Mouse (Mus musculus) lung, postnatal 0 days (tissue): ENCODE data around the gene Tex33. TPM values are rescaled to one million over a fixed set of nuclear protein-coding genes. Genes with fewer than 3 reads are reported as not detected.

Source experiments
- ATAC-seq: fragments of 200-750 bp; cut with Nextera tagmentation; 2 replicates; pipeline ENCODE4 v1.8.0; 2017; ENCODE audit warnings: moderate library complexity
- DNase-seq: peaks from one replicate; pipeline ENCODE4 v3.0.0-alpha.2; 2016; ENCODE audit warnings: low spot score
- H3K27ac ChIP-seq: fragments of 300-500 bp; sonication (generic); 2 replicates; pipeline ENCODE4 v1.5.1; 2014; ENCODE audit warnings: antibody characterized with exemption, mild to moderate bottlenecking, low read length, mixed read lengths
- H3K27me3 ChIP-seq: fragments of 300-500 bp; sonication (generic); replicated peaks from 2 replicates; pipeline ENCODE4 v1.6.1; 2014; ENCODE audit warnings: low read length, mixed read lengths; ENCODE audit not compliant: insufficient read depth
- H3K36me3 ChIP-seq: fragments of 300-500 bp; sonication (generic); 2 replicates; pipeline ENCODE4 v1.6.1; 2014; ENCODE audit warnings: low read length, mixed read lengths; ENCODE audit not compliant: insufficient read depth
- H3K4me1 ChIP-seq: fragments of 300-500 bp; sonication (generic); 2 replicates; pipeline ENCODE4 v1.6.1; 2014; ENCODE audit warnings: antibody characterized with exemption, low read depth, low read length, mixed read lengths; ENCODE audit not compliant: insufficient read depth
- H3K4me2 ChIP-seq: fragments of 300-500 bp; sonication (generic); replicated peaks from 2 replicates; pipeline ENCODE4 v1.6.1; 2014; ENCODE audit warnings: low read depth, mild to moderate bottlenecking, low read length, moderate library complexity, mixed read lengths
- H3K4me3 ChIP-seq: fragments of 300-500 bp; sonication (generic); 2 replicates; pipeline ENCODE4 v1.5.1; 2014; ENCODE audit warnings: low read depth, low read length
- H3K9ac ChIP-seq: fragments of 300-500 bp; sonication (generic); replicated peaks from 2 replicates; pipeline ENCODE4 v1.6.1; 2014; ENCODE audit warnings: low read depth, mild to moderate bottlenecking
- H3K9me3 ChIP-seq: fragments of 300-500 bp; sonication (generic); 2 replicates; pipeline ENCODE4 v1.6.1; 2016; ENCODE audit warnings: low read length, mixed read lengths
- CTCF ChIP-seq: IDR thresholded peaks from 2 replicates; pipeline ENCODE4 v1.5.1; 2016; ENCODE audit warnings: antibody characterized with exemption, mild to moderate bottlenecking
- EP300 ChIP-seq: IDR thresholded peaks from 2 replicates; pipeline ENCODE4 v1.6.1; 2016; ENCODE audit warnings: antibody characterized with exemption, mild to moderate bottlenecking, control low read depth
- WGBS: fragments of 180-500 bp; shearing (Covaris S2); extraction: QIAGEN DNeasy Blood & Tissue Kit; methylation state at CpG from one replicate; pipeline ENCODE4 v1.1.7; 2014; 5-methylcytosine and 5-hydroxymethylcytosine counted together
- polyA plus RNA-seq: library from polyadenylated mRNA; unstranded; fragments of >200 nt; fragmentation: Nextera tagmentation; extraction: Ambion mirVana; gene quantifications from 2 replicates; pipeline ENCODE4 v1.2.1, GENCODE M21; 2015

Gene Tex33
- polyA plus RNA-seq, 1 experiment from 2014 or later: not detected

DNA sequence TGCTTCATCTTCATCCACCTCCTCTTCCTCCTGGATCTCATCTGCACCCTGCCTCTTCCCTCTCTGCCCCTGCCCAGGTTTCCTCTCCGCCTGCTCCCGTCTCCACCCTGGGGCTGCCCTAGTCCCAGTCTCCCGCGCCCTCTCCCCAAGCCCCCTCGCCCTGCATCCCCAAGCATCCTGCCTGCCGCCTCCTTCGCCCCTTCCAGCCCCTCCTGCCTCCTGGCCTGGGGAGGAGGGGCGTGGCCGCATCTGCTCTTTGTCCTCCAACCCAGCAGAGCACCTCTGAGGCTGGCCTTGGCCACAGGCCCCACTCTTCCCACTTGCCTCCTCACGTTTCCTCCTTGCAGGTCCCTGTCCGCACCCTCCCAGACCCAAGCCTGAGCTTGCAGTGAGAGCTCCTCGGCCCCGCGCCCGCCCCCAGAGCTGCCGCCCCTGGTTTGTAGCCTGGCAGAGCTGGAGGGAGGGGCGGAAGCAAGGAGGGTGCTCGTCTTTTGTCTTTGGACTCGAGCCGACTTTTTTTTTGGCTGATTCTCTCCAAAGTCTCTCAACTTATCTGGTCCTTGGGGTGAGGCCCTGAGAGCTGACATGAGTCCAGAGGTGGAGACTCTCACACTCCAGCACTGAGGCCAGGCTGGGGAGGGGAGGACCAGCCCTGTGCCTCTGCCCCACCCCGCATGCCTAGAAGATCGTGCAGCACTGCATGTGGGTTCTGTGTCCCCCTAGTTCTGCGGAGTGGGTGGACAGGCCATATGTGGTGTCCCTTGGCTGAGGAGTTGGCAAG, 41.7 kb upstream of the Tex33 start:
- TF ChIP-seq EP300: no peak
- no peak for TF ChIP-seq CTCF
- 18% methylated on average over 21 of the region's 23 CpGs for WGBS
- H3K4me3 ChIP-seq: no peak overlapping the region; the same call in 1 of the 2 replicates

DNA sequence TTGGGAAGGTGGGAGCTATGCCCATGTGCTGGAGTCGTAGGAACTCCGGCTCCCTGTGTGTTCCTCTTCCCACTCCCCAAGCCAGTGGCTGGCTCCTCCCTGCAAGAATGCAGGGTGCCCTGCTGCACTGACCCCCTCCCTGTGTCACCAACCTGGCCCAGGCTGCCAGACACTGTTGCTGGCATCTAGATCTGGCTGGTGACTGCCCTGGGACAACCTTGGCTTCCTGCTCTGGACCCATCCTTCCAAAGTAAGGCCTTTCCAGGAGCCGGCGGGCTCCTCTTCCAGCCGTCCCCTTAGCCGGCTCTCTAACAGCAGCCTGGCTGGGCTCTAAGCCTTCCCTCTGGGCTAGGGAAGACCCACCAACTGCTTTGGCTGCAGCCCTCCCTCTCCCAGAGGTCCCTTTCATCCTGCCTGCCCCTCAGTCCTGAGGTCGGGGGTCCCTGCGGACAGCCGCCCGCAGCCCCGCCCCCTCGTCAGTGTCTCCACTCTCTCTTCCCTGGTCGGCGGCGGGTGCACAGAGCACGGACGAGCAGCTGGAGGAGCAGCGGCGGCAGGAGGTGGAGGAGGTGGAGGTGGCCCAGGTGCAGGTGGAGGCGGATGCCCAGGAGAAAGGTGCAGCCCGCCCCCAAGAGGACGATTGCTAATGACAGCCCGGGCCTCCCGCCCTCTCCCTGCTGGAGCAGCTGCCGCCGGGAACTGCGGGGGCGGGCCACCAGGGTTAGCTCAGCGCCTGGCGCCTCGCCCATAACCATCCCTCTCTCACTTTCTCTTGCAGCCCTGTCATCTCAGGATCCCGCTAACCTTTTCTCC, 40.9 kb upstream of the Tex33 start:
- H3K4me2 ChIP-seq: peak overlapping the region; percentile 54
- no peaks in the 10 kb centered on the region; the same call in 1 of the 2 replicates for H3K4me1 ChIP-seq
- WGBS: 15% methylated on average over 30 of the region's 32 CpGs
- no peak for TF ChIP-seq EP300
- peak; percentile 52 for TF ChIP-seq CTCF
- H3K27me3 ChIP-seq: no peaks in the 10 kb centered on the region
- no peaks in the 10 kb centered on the region for H3K9me3 ChIP-seq
- DNase-seq: peak; percentile 93
- no peak overlapping the region for H3K9ac ChIP-seq
- ATAC-seq: peak; percentile 83
- H3K36me3 ChIP-seq: peaks cover 3% of the 10 kb centered on the region; the same call in 1 of the 2 replicates
- no peak overlapping the region for H3K27ac ChIP-seq
- no peak overlapping the region; the same call in 1 of the 2 replicates for H3K4me3 ChIP-seq

More for the DNA sequence above, 41.7 kb upstream of the Tex33 start:
- H3K9ac ChIP-seq: no peak overlapping the region
- peaks cover 3% of the 10 kb centered on the region; the same call in 1 of the 2 replicates for H3K36me3 ChIP-seq
- no peak overlapping the region for H3K27ac ChIP-seq
- no peaks in the 10 kb centered on the region for H3K9me3 ChIP-seq
- no peaks in the 10 kb centered on the region; the same call in 1 of the 2 replicates for H3K4me1 ChIP-seq
- ATAC-seq (peak; percentile 16), DNase-seq (peak; percentile 40)
- peak overlapping the region; percentile 54 for H3K4me2 ChIP-seq
- H3K27me3 ChIP-seq: no peaks in the 10 kb centered on the region

DNA sequence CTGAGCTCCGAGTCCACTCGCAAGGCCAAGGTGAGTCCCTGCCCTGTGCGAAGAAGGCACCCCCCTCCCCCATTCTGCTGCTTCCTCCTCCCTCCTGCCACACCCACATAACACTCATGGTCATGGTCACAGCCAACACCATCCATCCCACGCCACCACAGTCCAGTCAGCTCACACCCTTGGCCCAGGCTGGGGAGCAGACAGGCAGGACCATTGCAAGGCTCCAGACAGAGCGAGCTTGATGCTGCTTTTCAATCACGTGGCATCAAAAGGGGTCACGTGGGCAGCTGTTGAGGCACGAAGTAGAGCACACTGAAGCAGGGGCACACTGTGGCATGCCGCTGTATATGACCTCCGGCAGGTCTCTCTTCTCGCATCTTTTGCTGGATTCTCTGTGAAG, 40.0 kb upstream of the Tex33 start:
- Histone ChIP-seq H3K36me3 (peaks cover 3% of the 10 kb centered on the region; the same call in 1 of the 2 replicates), H3K9ac (no peak overlapping the region), H3K9me3 (no peaks in the 10 kb centered on the region), H3K4me1 (no peaks in the 10 kb centered on the region; the same call in 1 of the 2 replicates), H3K27ac (no peak overlapping the region), H3K4me3 (no peak overlapping the region), H3K27me3 (no peaks in the 10 kb centered on the region), H3K4me2 (no peak overlapping the region)
- WGBS: 86% methylated on average over 11 of the region's 11 CpGs
- ATAC-seq: no peak
- TF ChIP-seq CTCF (no peak), EP300 (no peak)
- DNase-seq: no peak

DNA sequence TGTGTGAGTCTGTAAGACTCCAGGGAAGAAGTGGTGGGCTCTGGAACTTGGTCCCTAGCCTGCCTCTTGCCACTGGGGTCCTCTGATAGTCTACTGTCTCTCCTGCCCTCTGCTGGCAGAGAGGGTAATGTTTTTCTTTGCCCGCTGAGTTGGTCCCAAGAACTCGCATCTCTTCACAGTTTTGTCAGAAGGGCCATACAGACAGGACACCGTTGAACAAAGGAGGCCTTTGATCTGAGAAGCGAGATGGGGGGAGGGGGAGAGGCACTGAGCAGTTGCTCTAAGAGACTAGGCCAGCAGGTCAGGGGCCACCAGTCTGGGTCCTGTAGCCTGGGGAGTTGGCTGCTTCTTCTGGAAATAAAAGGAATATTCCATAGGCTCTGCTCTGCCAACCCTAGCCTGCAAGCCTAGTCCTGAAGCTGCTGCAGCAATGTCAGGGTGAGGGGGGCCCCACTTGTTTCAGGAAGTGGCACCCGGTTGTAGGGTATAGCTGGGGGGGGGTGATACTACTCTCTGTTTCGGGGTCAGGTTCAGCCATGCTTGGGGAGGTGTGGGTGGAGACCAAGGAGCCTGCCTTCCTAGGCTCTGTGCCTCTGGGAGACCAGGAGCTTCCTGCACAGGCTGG, 39.3 kb upstream of the Tex33 start:
- DNase-seq: peak; percentile 40
- H3K36me3 ChIP-seq: peaks cover 3% of the 10 kb centered on the region; the same call in 1 of the 2 replicates

DNA sequence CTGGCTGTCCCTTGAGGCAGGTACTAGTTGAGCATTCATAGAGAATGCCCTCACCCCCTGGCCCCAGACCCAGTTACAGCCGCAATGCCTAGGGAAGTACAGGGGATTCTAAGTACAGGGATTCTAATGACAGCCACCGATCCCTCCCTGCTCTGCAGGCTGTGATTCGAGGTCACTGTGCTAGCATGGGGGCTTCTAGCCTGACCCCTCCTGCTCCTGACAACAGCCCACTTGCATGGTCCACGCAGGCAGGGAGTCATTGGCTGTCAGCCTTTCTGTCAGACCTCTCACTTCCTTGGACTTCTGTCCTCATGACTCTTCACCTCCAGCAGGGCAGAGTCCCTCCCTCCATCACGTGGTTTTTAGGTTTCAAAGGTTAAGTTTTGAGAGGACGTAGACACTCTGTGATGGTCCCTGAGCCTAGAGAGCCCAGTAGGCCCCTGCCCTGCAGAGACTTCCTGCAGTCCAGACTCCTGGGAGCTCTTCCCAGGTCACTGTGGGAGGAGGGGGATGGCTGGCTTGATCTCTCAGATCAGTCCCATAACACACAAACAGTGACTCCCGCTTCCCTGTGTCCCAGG, 35.9 kb upstream of the Tex33 start:
- no peaks in the 10 kb centered on the region for H3K27me3 ChIP-seq
- TF ChIP-seq EP300 (no peak), CTCF (no peak)
- peaks cover 9% of the 10 kb centered on the region for H3K4me1 ChIP-seq
- H3K9ac ChIP-seq: no peak overlapping the region
- peaks cover 3% of the 10 kb centered on the region; the same call in 1 of the 2 replicates for H3K36me3 ChIP-seq
- DNase-seq (no peak), ATAC-seq (no peak)
- H3K4me3 ChIP-seq: no peak overlapping the region
- WGBS: 74% methylated on average over 7 of the region's 7 CpGs
- H3K9me3 ChIP-seq: no peaks in the 10 kb centered on the region
- no peak overlapping the region for H3K27ac ChIP-seq
- no peak overlapping the region for H3K4me2 ChIP-seq

More for the DNA sequence above, 39.3 kb upstream of the Tex33 start:
- H3K9me3 ChIP-seq: no peaks in the 10 kb centered on the region
- H3K4me3 ChIP-seq: no peak overlapping the region
- TF ChIP-seq EP300 (no peak), CTCF (peak; percentile 78)
- no peak overlapping the region for H3K27ac ChIP-seq
- no peak overlapping the region for H3K4me2 ChIP-seq
- 37% methylated on average over 6 of the region's 6 CpGs for WGBS
- H3K27me3 ChIP-seq: no peaks in the 10 kb centered on the region
- ATAC-seq: no peak
- no peak overlapping the region for H3K9ac ChIP-seq
- H3K4me1 ChIP-seq: no peaks in the 10 kb centered on the region; the same call in 1 of the 2 replicates
